Mouse (Mus musculus) gastrocnemius, postnatal 36 days (tissue): ENCODE results near the gene Rai2. TPM values are rescaled to one million over a fixed set of nuclear protein-coding genes. Genes with fewer than 3 reads are reported as not detected.

Experiments used
- DNase-seq, 2 experiments: peaks; one replicate each; pipeline ENCODE4 v3.0.0; 2022
- intact Hi-C: fragments of 180-260 bp; cut with DNase I; formaldehyde crosslinking; loops from one replicate; pipeline ENCODE4 v1.15.1; 2025
- long read RNA-seq, 2 experiments: library from polyadenylated mRNA; stranded (forward); transcript quantifications; one replicate each; pipeline ENCODE4 v2.0.0; 2021
- total RNA-seq, 2 experiments: library from RNA; stranded (reverse); gene quantifications; 2 replicates each; pipeline ENCODE4 v1.2.3; 2021

The Rai2 gene
- 10 to 100 TPM; 18.6 to 25.5 TPM for total RNA-seq
- long read RNA-seq, experiment 1, partial matches to known transcripts = 0 of 7 reads
- long read RNA-seq, experiment 1, other reads (novel, unspliced or antisense) = 2 of 7 reads
- long read RNA-seq, experiment 2, transcript Rai2-201 (2 exons, 2,204 nt) = major isoform, 13 of 21 reads
- long read RNA-seq, experiment 2, partial matches to known transcripts = 6 of 21 reads
- long read RNA-seq, experiment 2, other reads (novel, unspliced or antisense) = 1 of 21 reads

GRCm38 (mm10) chrX:161716865-161717763 is at the start of gene Rai2:
TSS of gene Rai2 (plus strand) at chrX:161717069.
- intact Hi-C loops = loop anchor here (5.0 kb wide), 1 partner anchor 65 kb away; no protein-coding TSS in a partner anchor
- peak in 1 of 2 experiments; percentile 25 for DNase-seq

- DNase-seq = peak in 1 of 2 experiments; percentile 6
- intact Hi-C loops = no loop called here
Measured at GRCm38 (mm10) chrX:161689336-161689735, 27.5 kb upstream of the Rai2 start.

- DNase-seq = no peak
- intact Hi-C loops = loop anchor here (5.0 kb wide), 1 partner anchor 66 kb away; no protein-coding TSS in a partner anchor
Measured at GRCm38 (mm10) chrX:161716503-161716864, 385 bp upstream of the Rai2 start.

- intact Hi-C loops = loop anchor here (5.0 kb wide), 1 partner anchor 64 kb away; no protein-coding TSS in a partner anchor
- no peak for DNase-seq
Measured at GRCm38 (mm10) chrX:161717764-161718382, 1.0 kb downstream of the Rai2 start.

GRCm38 (mm10) chrX:161718548-161718947 is 1.7 kb downstream of the Rai2 start:
- intact Hi-C loops = loop anchor here (5.0 kb wide), 1 partner anchor 64 kb away; no protein-coding TSS in a partner anchor
- DNase-seq = no peak

- intact Hi-C loops = no loop called here
- no peak for DNase-seq
Measured at GRCm38 (mm10) chrX:161721082-161721481, 4.2 kb downstream of the Rai2 start.

- DNase-seq = no peak
- intact Hi-C loops = no loop called here
Measured at GRCm38 (mm10) chrX:161723391-161723808, 6.5 kb downstream of the Rai2 start.

- no peak for DNase-seq
- intact Hi-C loops = no loop called here
Measured at GRCm38 (mm10) chrX:161726257-161726656, 9.4 kb downstream of the Rai2 start.

GRCm38 (mm10) chrX:161728507-161728906 is 11.6 kb downstream of the Rai2 start:
- intact Hi-C loops = no loop called here
- no peak for DNase-seq

- intact Hi-C loops = no loop called here
- DNase-seq = no peak
Measured at GRCm38 (mm10) chrX:161730026-161730425, 13.2 kb downstream of the Rai2 start.

GRCm38 (mm10) chrX:161731859-161732258 is 15.0 kb downstream of the Rai2 start:
- no peak for DNase-seq
- intact Hi-C loops = no loop called here

GRCm38 (mm10) chrX:161733581-161734309 is 16.9 kb downstream of the Rai2 start:
- intact Hi-C loops = no loop called here

GRCm38 (mm10) chrX:161734310-161734676 is 17.4 kb downstream of the Rai2 start:
- DNase-seq = no peak
- intact Hi-C loops = no loop called here

More at GRCm38 (mm10) chrX:161733581-161734309, 16.9 kb downstream of the Rai2 start:
- DNase-seq = no peak

GRCm38 (mm10) chrX:161739374-161739773 is 22.5 kb downstream of the Rai2 start:
- DNase-seq = no peak
- intact Hi-C loops = no loop called here

- intact Hi-C loops = no loop called here
- no peak for DNase-seq
Measured at GRCm38 (mm10) chrX:161743080-161743479, 26.2 kb downstream of the Rai2 start.

- no peak for DNase-seq
- intact Hi-C loops = no loop called here
Measured at GRCm38 (mm10) chrX:161745296-161745695, 28.4 kb downstream of the Rai2 start.

- no peak for DNase-seq
- intact Hi-C loops = no loop called here
Measured at GRCm38 (mm10) chrX:161747337-161747736, 30.5 kb downstream of the Rai2 start.

GRCm38 (mm10) chrX:161753514-161753913 is 36.6 kb downstream of the Rai2 start:
- no peak for DNase-seq
- intact Hi-C loops = no loop called here

- intact Hi-C loops = no loop called here
- no peak for DNase-seq
Measured at GRCm38 (mm10) chrX:161776321-161776962, 59.6 kb downstream of the Rai2 start.
